Mouse (Mus musculus) thymus, adult 18-20 months (tissue): ENCODE results near the gene Ptprk.

Experiments
- DNase-seq, 2 experiments: peaks; one replicate each; pipeline ENCODE4 v3.0.0; 2022; ENCODE audit warnings: mixed read lengths in 2 of 2

Ptprk gene

DNA sequence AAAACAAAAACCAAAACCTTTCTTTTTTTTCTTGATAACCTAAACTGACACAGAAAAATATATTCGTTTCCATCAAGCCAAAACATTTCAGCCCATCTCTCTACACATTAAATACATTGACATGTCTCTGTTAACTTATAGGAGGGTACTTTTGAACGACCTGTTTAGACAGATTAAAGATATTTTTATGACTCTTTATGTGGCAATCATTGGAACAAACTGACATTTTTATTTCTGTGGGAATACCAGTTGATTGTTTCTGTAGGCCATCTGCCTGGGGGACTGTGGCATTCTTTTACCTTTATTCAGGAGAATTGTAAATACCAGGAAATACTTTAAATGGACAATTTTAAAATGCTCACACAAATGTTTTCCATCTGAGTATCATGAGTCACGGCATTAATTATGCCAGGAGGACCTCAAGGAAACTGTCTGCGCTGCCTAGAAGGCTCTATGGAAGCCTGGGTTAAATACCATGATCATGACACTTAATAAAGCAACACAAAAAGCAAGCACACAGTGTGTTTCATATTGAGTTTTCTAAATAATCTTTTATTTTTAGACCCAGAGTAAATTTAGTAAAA, 229.8 kb downstream of the Ptprk start:
- DNase-seq = no peak

DNA sequence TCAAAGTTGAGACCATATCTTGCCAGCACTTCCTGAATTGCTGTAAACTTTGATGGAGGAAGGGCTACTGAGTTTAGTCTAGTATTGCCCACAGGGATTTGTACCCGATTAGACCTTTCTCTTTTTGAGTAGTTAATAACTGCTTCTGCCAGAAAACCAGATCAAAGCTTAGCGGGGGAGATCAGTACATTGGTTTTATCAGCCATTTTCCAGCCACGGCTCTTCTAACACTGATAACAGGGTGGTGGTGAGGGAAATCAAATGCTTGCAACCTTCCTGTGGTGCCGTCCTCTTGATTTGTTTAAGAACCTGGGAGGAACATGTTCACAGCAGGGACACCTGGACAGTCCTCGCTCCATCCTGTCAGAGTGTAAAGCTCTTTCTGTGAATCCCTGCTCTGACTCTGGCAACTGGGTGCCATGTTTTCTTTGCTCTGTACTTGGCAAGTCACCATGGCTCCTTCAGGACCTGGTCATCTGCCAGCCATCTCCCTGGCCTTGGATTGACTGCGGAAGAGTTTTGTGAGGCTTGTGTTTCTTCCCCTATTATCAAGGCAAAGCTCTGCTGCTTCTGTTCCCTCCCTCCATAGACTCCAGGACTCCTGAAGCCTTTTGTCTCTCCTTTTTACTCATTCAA, 231.9 kb downstream of the Ptprk start:
- no peak for DNase-seq

- no peak for DNase-seq
These were observed 236.7 kb downstream of the Ptprk start for GRCm38 (mm10) chr10:28311369-28311768.

- no peak for DNase-seq
These were observed 248.4 kb downstream of the Ptprk start for GRCm38 (mm10) chr10:28322995-28323394.

GRCm38 (mm10) chr10:28335232-28335631, 260.6 kb downstream of the Ptprk start:
- no peak for DNase-seq

GRCm38 (mm10) chr10:28338536-28338935, 263.9 kb downstream of the Ptprk start:
- no peak for DNase-seq

- DNase-seq = no peak
These were observed 270.6 kb downstream of the Ptprk start for GRCm38 (mm10) chr10:28345196-28345681.

DNA sequence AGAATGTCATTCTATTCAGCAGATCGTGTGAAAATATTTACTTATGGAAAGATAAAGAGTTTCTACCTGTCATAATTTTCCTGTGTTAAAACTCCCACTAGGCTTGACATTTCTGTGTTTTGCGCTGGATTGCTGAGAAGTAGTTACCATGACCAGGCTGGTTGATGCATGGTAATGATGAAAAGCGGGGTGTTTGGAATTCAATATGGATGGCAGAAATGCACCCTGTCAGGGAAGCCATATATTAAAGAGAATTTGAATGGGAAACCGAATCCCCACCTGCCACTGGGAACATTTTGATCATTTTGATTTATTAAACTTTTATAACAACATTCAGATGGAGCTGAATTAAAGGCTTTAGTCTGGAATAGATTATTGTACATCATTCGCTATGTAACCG, 290.7 kb downstream of the Ptprk start:
- no peak for DNase-seq

DNA sequence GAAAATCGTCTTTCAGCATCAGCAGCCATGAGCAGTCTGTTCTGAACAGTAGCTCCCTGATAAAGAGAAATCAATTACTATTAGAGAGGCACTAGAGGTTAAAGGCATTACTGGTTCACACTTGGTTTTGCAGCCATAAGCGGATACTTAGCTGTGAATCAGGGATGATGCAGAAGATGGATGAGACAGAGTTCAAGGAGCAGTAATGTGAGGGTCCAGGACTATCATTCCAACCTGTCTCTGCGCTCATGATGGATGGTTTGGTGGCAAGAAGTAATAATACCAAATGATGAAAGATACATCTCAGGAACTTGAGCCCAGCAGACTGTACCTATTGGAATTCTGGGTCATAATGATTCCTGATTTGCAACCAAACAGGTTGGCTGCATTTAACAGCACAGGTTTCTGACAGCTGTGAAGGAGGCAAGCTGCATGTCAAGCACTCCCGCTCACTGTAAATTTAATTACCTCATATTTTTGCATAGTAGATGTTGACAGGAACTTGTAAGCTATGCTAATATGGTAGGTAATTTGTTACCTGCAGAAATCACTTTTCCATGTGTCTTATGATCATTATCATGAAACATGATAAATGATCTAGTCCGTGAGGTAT, 291.6 kb downstream of the Ptprk start:
- no peak for DNase-seq

DNA sequence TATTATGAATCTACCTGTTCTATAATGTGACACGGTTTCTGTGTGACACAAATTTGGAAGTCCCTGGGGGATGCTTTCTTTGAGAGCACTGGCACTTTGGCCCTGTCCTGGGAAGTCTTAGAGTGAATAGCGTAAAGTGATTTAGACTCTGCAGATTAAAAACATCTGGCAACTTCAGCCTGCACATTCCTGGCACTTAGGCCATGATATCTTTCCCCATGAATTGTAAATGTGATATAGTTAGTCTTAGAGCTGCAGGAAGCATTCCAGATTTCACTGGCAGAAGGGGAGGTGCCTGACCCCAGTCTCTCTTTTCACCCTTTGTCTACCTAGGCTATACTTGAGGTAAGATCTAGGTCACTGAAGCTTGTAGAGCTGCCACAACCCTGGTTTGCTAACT, 295.2 kb downstream of the Ptprk start:
- no peak for DNase-seq

DNA sequence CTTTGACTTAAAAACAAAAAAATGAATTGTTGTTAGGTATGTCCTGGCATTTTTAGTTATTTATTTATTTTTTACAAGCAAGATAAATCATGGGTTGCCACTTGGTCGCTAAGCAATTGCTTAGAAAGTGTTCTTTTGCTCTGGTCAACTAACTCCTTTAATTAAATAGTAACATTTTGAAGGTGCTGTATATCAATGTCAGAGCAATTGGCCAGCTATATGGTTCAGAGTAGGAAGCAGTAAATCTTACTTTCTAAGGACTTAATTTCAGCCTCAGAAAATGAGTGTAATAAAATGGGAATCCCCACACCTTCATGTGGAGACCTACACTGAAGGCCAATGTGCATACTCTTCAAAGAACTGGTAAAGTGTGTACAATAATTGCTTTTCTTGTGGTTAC, 300.3 kb downstream of the Ptprk start:
- no peak for DNase-seq

- no peak for DNase-seq
These were observed 305.3 kb downstream of the Ptprk start for GRCm38 (mm10) chr10:28379752-28380488.

- DNase-seq = no peak
These were observed 313.1 kb downstream of the Ptprk start for GRCm38 (mm10) chr10:28387563-28388222.

- DNase-seq = no peak
These were observed 316.5 kb downstream of the Ptprk start for GRCm38 (mm10) chr10:28391168-28391567.

DNA sequence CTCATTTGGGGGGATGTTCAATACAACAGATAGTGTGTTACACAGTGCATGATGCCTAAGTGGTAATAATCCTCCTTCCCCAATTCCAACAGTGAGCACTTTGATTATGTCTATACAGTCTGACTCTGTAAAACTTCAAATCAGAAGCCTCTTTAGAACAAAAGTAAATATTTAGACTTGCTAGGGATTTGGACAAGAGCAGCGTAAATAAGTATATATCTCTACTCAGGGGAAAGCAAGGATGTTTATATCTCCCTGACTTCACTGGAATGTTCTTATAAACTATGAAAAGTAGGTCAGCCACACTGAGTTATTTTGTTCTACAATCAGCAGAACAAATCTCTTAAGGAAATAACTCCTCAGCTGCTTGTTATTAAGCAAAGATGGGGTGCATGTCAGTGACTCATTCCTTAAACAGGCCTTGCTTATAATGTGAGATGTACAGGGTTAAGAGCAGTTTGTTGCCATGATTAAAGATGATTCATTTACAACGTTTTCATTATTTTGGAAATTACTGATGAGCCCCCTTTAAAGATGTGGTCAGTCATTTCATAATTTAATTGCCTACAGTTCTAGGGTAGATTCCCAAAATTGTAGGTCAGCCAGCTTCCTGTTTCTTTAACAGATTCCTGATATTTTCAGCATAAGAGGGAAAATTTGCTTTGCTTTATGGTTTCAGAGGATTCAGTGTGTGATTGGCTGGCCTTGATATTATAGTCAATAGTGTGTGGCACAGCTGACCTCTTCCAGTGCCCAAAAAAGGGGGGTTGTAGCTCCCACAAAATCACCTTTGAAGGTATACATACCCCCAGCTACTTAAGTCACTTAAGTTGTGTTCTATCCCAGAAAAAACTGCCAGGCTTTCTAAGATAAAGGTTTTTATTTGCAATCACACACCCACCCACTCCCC, 321.2 kb downstream of the Ptprk start:
- DNase-seq = no peak

GRCm38 (mm10) chr10:28396520-28396915, 321.9 kb downstream of the Ptprk start:
- DNase-seq = no peak

DNA sequence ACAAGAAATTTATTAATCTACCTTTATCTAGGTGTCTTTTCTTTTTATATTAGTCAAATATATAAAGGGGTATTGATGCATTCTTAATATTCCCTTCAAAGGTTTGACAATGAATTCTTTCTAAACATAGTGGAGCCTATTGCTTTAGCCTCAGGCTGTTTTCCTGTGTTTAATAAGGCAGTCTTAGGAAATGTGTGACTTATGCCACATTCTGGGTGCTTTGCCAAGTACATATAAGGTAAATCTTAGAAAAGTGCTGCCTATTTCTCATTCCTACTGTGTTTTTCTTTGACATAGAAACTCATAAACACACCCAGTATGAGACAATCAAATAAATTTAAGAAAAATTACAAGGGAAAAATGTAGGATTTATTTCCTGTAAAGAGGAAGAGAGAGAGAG, 327.2 kb downstream of the Ptprk start:
- DNase-seq = no peak

- DNase-seq = no peak
These were observed 334.4 kb downstream of the Ptprk start for GRCm38 (mm10) chr10:28408980-28409379.

GRCm38 (mm10) chr10:28414823-28415222, 340.2 kb downstream of the Ptprk start:
- DNase-seq = no peak

- no peak for DNase-seq
These were observed 348.0 kb downstream of the Ptprk start for GRCm38 (mm10) chr10:28422622-28423021.

DNA sequence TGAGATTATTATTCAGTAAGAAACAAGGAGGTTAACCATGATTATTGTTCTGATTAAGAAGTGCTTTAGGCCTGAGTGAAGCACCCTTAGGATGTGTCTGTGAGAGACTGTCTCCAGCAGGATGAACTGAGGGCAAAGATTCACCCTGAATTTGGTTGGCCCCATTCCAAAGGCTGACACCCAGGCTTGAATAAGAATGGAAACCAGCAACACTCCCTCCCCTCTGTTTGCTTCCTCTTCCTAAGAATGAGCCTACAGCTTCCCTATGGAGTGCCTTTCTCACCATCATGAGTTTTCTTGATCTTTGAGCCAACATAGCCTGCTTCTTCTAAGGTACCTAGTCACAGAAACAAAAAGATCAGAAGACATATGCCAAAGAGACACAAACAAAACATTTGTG, 350.8 kb downstream of the Ptprk start:
- no peak for DNase-seq

GRCm38 (mm10) chr10:28436084-28436483, 361.5 kb downstream of the Ptprk start:
- no peak for DNase-seq
